Mouse (Mus musculus) CH12.LX (cell line): ENCODE measurements around the gene Pabpn1. TPM values are rescaled to one million over a fixed set of nuclear protein-coding genes. Genes with fewer than 3 reads are reported as not detected.

Experiments
- DNase-seq: peaks from one replicate; pipeline ENCODE4 v3.0.0-alpha.2; 2013; ENCODE audit errors: extremely low read depth
- H3K27ac ChIP-seq: 2 replicates; pipeline ENCODE4 v1.5.1; 2012; ENCODE audit warnings: low read depth, mild to moderate bottlenecking, control low read depth, moderate library complexity; ENCODE audit not compliant: insufficient read depth
- H3K27me3 ChIP-seq: replicated peaks from 2 replicates; pipeline ENCODE3; 2012; ENCODE audit warnings: inconsistent platforms
- H3K36me3 ChIP-seq, 2 experiments: replicated peaks in 1 of 2; 2 replicates each; pipeline versions ENCODE3 to v1.6.1; 2012; ENCODE audit warnings: inconsistent platforms in 1 of 2, low read length in 1 of 2, mild to moderate bottlenecking in 1 of 2, mixed read lengths in 1 of 2, moderate library complexity in 1 of 2; ENCODE audit not compliant: control insufficient read depth in 1 of 2, insufficient read depth in 1 of 2
- H3K4me1 ChIP-seq, 2 experiments: 2 replicates each; pipeline ENCODE4 v1.6.1; 2012; ENCODE audit warnings: inconsistent platforms in 1 of 2, moderate library complexity in 1 of 2; ENCODE audit not compliant: insufficient read depth in 2 of 2, control insufficient read depth in 1 of 2
- H3K4me2 ChIP-seq: 2 replicates; pipeline ENCODE4 v1.6.1; 2012; ENCODE audit warnings: low read depth, mild to moderate bottlenecking, control low read depth; ENCODE audit not compliant: poor library complexity, insufficient read depth, severe bottlenecking
- H3K4me3 ChIP-seq, 3 experiments: fragments of 150-350 bp in 1 of 3; sonication (generic) in 1 of 3; replicated peaks in 1 of 3; 2 replicates each; pipeline versions ENCODE3 to v1.5.1; 2011 to 2012; ENCODE audit warnings: low read depth in 2 of 3, low read length in 2 of 3, mild to moderate bottlenecking in 2 of 3, moderate library complexity in 2 of 3, control low read depth in 1 of 3, improper control_type of control experiment in 1 of 3, inconsistent platforms in 1 of 3, mixed read lengths in 1 of 3; ENCODE audit not compliant: poor library complexity in 1 of 3
- H3K79me2 ChIP-seq: replicated peaks from 2 replicates; pipeline ENCODE4 v1.6.1; 2012; ENCODE audit warnings: mild to moderate bottlenecking, moderate library complexity; ENCODE audit not compliant: control insufficient read depth, poor library complexity, insufficient read depth, severe bottlenecking; ENCODE audit errors: extremely low read depth
- H3K9ac ChIP-seq: 2 replicates; pipeline ENCODE4 v1.6.1; 2012; ENCODE audit warnings: low read depth, mild to moderate bottlenecking, control low read depth, moderate library complexity; ENCODE audit not compliant: insufficient read depth
- H3K9me3 ChIP-seq: replicated peaks from 2 replicates; pipeline ENCODE3; 2012; ENCODE audit warnings: low read length, inconsistent platforms, mixed read lengths
- BHLHE40 ChIP-seq: IDR thresholded peaks from 2 replicates; pipeline ENCODE4 v1.6.1; 2011; ENCODE audit warnings: mild to moderate bottlenecking, low read depth, low read length, improper control_type of control experiment
- CHD1 ChIP-seq: IDR thresholded peaks from 2 replicates; pipeline ENCODE4 v1.6.1; 2012; ENCODE audit warnings: low read depth, low read length, improper control_type of control experiment, inconsistent platforms
- CHD2 ChIP-seq: IDR thresholded peaks from 2 replicates; pipeline ENCODE4 v1.6.1; 2011; ENCODE audit warnings: low read length, improper control_type of control experiment
- CTCF ChIP-seq, 2 experiments: IDR thresholded peaks in 1 of 2; conservative IDR thresholded peaks in 1 of 2; 2 replicates each; pipeline ENCODE4 v1.5.1; 2011 to 2012; ENCODE audit warnings: low read depth in 2 of 2, low read length in 2 of 2, improper control_type of control experiment in 1 of 2, inconsistent platforms in 1 of 2, mild to moderate bottlenecking in 1 of 2, moderate library complexity in 1 of 2
- ELF1 ChIP-seq: IDR thresholded peaks from 2 replicates; pipeline ENCODE4 v1.6.1; 2014; ENCODE audit warnings: low read depth, mild to moderate bottlenecking, inconsistent platforms, low read length, improper control_type of control experiment
- ETS1 ChIP-seq: conservative IDR thresholded peaks from 2 replicates; pipeline ENCODE4 v1.6.1; 2012; ENCODE audit warnings: low read depth, mild to moderate bottlenecking, inconsistent platforms, low read length, improper control_type of control experiment, moderate library complexity
- IRF4 ChIP-seq: IDR thresholded peaks from 2 replicates; pipeline ENCODE4 v1.6.1; 2014; ENCODE audit warnings: low read depth, mild to moderate bottlenecking, inconsistent platforms, low read length, improper control_type of control experiment
- KAT2A ChIP-seq: IDR thresholded peaks from 2 replicates; pipeline ENCODE4 v1.6.1; 2012; ENCODE audit warnings: low read length, improper control_type of control experiment, inconsistent platforms; ENCODE audit not compliant: insufficient replicate concordance
- MAZ ChIP-seq: IDR thresholded peaks from 2 replicates; pipeline ENCODE4 v1.6.1; 2012; ENCODE audit warnings: low read depth, mild to moderate bottlenecking, inconsistent platforms, low read length, improper control_type of control experiment, moderate library complexity
- MXI1 ChIP-seq: IDR thresholded peaks from 2 replicates; pipeline ENCODE4 v1.6.1; 2011; ENCODE audit warnings: mild to moderate bottlenecking, low read depth, low read length, improper control_type of control experiment
- MYC ChIP-seq: IDR thresholded peaks from 2 replicates; pipeline ENCODE4 v1.6.1; 2011; ENCODE audit warnings: low read depth, mild to moderate bottlenecking, improper control_type of control experiment, low read length
- NELFE ChIP-seq: IDR thresholded peaks from 2 replicates; pipeline ENCODE4 v1.6.1; 2011; ENCODE audit warnings: low read depth, low read length, improper control_type of control experiment
- NRF1 ChIP-seq: IDR thresholded peaks from 2 replicates; pipeline ENCODE4 v1.6.1; 2014; ENCODE audit warnings: low read depth, mild to moderate bottlenecking, inconsistent platforms, low read length, improper control_type of control experiment, moderate library complexity
- PAX5 ChIP-seq: IDR thresholded peaks from 2 replicates; pipeline ENCODE4 v1.6.1; 2012; ENCODE audit warnings: low read length, inconsistent platforms, mixed read lengths
- POLR2A ChIP-seq: IDR thresholded peaks from 2 replicates; pipeline ENCODE4 v1.6.1; 2011; ENCODE audit warnings: low read depth, mild to moderate bottlenecking, improper control_type of control experiment, low read length
- POLR2AphosphoS2 ChIP-seq: IDR thresholded peaks from 2 replicates; pipeline ENCODE4 v1.6.1; 2011; ENCODE audit warnings: low read depth, low read length, improper control_type of control experiment
- RAD21 ChIP-seq: IDR thresholded peaks from 2 replicates; pipeline ENCODE4 v1.6.1; 2011; ENCODE audit warnings: low read depth, mild to moderate bottlenecking, low read length, improper control_type of control experiment, moderate library complexity
- SIN3A ChIP-seq: IDR thresholded peaks from 2 replicates; pipeline ENCODE4 v1.6.1; 2012; ENCODE audit warnings: low read length, improper control_type of control experiment, inconsistent platforms
- SMC3 ChIP-seq: IDR thresholded peaks from 2 replicates; pipeline ENCODE4 v1.6.1; 2011; ENCODE audit warnings: low read depth, low read length, improper control_type of control experiment
- TBP ChIP-seq: conservative IDR thresholded peaks from 2 replicates; pipeline ENCODE4 v1.6.1; 2011; ENCODE audit warnings: low read depth, low read length, improper control_type of control experiment
- TCF12 ChIP-seq: IDR thresholded peaks from 2 replicates; pipeline ENCODE4 v1.6.1; 2014; ENCODE audit warnings: low read depth, mild to moderate bottlenecking, inconsistent platforms, low read length, improper control_type of control experiment
- UBTF ChIP-seq: IDR thresholded peaks from 2 replicates; pipeline ENCODE4 v1.6.1; 2012; ENCODE audit warnings: low read depth, mild to moderate bottlenecking, inconsistent platforms, low read length, improper control_type of control experiment, moderate library complexity
- USF2 ChIP-seq: conservative IDR thresholded peaks from 2 replicates; pipeline ENCODE4 v1.6.1; 2011; ENCODE audit warnings: low read depth, low read length, improper control_type of control experiment
- ZNF384 ChIP-seq: IDR thresholded peaks from 2 replicates; pipeline ENCODE4 v1.6.1; 2012; ENCODE audit warnings: low read depth, low read length, improper control_type of control experiment, inconsistent platforms
- dilution Hi-C: fragments of 300-500 bp; cut with MboI; formaldehyde crosslinking; loops from 2 replicates; pipeline ENCODE4 v1.14.3; 2020; ENCODE audit warnings: low sequenced_read_pairs; ENCODE audit not compliant: extremely low pct_unique_long_range_greater_than_20kb, extremely low pct_ligation_motif_present
- in situ Hi-C: fragments of 300-500 bp; cut with MboI; formaldehyde crosslinking; loops from 3 replicates; pipeline ENCODE4 v1.14.3; 2019; ENCODE audit warnings: low sequenced_read_pairs, low pct_ligation_motif_present, low pct_unique_long_range_greater_than_20kb, mixed read lengths
- polyA plus RNA-seq: library from polyadenylated mRNA; unstranded; fragments of >175 nt; gene quantifications from 2 replicates; pipeline ENCODE4 v1.2.1, GENCODE M21; 2012; ENCODE audit warnings: low read depth; ENCODE audit not compliant: insufficient read length
- total RNA-seq, 2 experiments: library from RNA; depleted of rRNA; stranded (reverse); fragments of 300-350 nt in 1 of 2; fragments of >200 nt in 1 of 2; gene quantifications; 2 replicates each; pipeline ENCODE4 v1.2.3; 2012 to 2014

Pabpn1 gene
- total and polyA plus RNA-seq, 3 experiments = 56.8 to 275 (median 88.0) TPM

- in situ Hi-C loops = loop anchor here (10.0 kb wide), 1 partner anchor 159 kb away; the partner anchor contains the start of gene Ngdn
- dilution Hi-C loops = no loop called here
- Histone ChIP-seq H3K27ac (no peak overlapping the region), H3K4me1 (peaks cover 0 to 8% of the 10 kb centered on the region in 2 experiments; a peak in 2 of 4 replicates), H3K79me2 (no peaks in the 10 kb centered on the region), H3K9ac (no peak overlapping the region), H3K36me3 (peaks cover 0 to 11% of the 10 kb centered on the region in 2 experiments)
- TF ChIP-seq CHD2 (no peak), CHD1 (no peak), TCF12 (no peak), BHLHE40 (no peak), NRF1 (no peak), UBTF (no peak), CTCF (conservative IDR thresholded peaks at IDR 0.05 in 1 of 2, IDR thresholded peaks at IDR 0.05 in 1 of 2; ENCODE audit: low read depth in 2 of 2, low read length in 2 of 2) (no peak), MXI1 (no peak), SIN3A (no peak), MYC (no peak), ETS1 (no peak), POLR2AphosphoS2 (no peak), IRF4 (no peak), RAD21 (no peak), MAZ (no peak), NELFE (no peak), ZNF384 (no peak)
- TF ChIP-seq, all 38 proteins: peak for 0
- Histone ChIP-seq H3K9me3 (no peaks in the 10 kb centered on the region), H3K27me3 (no peaks in the 10 kb centered on the region), H3K4me3 (no peak overlapping the region), H3K4me2 (no peak overlapping the region)
- DNase-seq = no peak
Measured at GRCm38 (mm10) chr14:54855726-54856125, 36.6 kb upstream of the Pabpn1 start.

GRCm38 (mm10) chr14:54856703-54857102 is 35.6 kb upstream of the Pabpn1 start:
- Histone ChIP-seq H3K9ac (no peak overlapping the region), H3K4me2 (no peak overlapping the region), H3K27me3 (no peaks in the 10 kb centered on the region), H3K27ac (no peak overlapping the region), H3K79me2 (no peaks in the 10 kb centered on the region), H3K4me1 (peaks cover 0 to 8% of the 10 kb centered on the region in 2 experiments; a peak in 2 of 4 replicates), H3K36me3 (peaks cover 0 to 11% of the 10 kb centered on the region in 2 experiments), H3K9me3 (no peaks in the 10 kb centered on the region), H3K4me3 (no peak overlapping the region)
- in situ Hi-C loops (loop anchor here (10.0 kb wide), 1 partner anchor 158 kb away; the partner anchor contains the start of gene Ngdn), dilution Hi-C loops (no loop called here)
- TF ChIP-seq MYC (no peak), SMC3 (no peak), USF2 (no peak), KAT2A (no peak), POLR2A (no peak), SIN3A (no peak), ZNF384 (no peak), ELF1 (no peak), TBP (no peak), PAX5 (no peak), UBTF (no peak), CHD1 (no peak)
- no peak for DNase-seq
